Mouse (Mus musculus) gastrocnemius, postnatal 10 days (tissue): ENCODE results near the gene Pde10a. TPM values are rescaled to one million over a fixed set of nuclear protein-coding genes. Genes with fewer than 3 reads are reported as not detected.

ENCODE experiments used
- DNase-seq: peaks from one replicate; pipeline ENCODE4 v3.0.0; 2021; ENCODE audit warnings: mixed read lengths
- total RNA-seq, 2 experiments: library from RNA; stranded (reverse); gene quantifications; 2 replicates each; pipeline ENCODE4 v1.2.3; 2021

The Pde10a gene
- total RNA-seq, 2 experiments from 2014 or later: 5.7 to 7.4 TPM

- DNase-seq: no peak
These were observed 318.8 kb downstream of the Pde10a start for GRCm38 (mm10) chr17:8843941-8844340.

GRCm38 (mm10) chr17:8846506-8846905 lies 321.3 kb downstream of the Pde10a start:
- no peak for DNase-seq

GRCm38 (mm10) chr17:8847558-8847957 lies 322.4 kb downstream of the Pde10a start:
- peak; percentile 25 for DNase-seq

- DNase-seq: no peak
These were observed 326.7 kb downstream of the Pde10a start for GRCm38 (mm10) chr17:8851846-8852245.

- DNase-seq: peak; percentile 87
These were observed 331.5 kb downstream of the Pde10a start for GRCm38 (mm10) chr17:8856430-8857371.

- DNase-seq: peak; percentile 29
These were observed 333.7 kb downstream of the Pde10a start for GRCm38 (mm10) chr17:8858636-8859421.

- DNase-seq: no peak
These were observed 334.3 kb downstream of the Pde10a start for GRCm38 (mm10) chr17:8859489-8859888.

GRCm38 (mm10) chr17:8864638-8865497 lies 339.7 kb downstream of the Pde10a start:
- no peak for DNase-seq

GRCm38 (mm10) chr17:8867331-8868237 lies 342.4 kb downstream of the Pde10a start:
- no peak for DNase-seq

- no peak for DNase-seq
These were observed 344.1 kb downstream of the Pde10a start for GRCm38 (mm10) chr17:8869287-8869686.

- no peak for DNase-seq
These were observed 345.7 kb downstream of the Pde10a start for GRCm38 (mm10) chr17:8870848-8871247.

- no peak for DNase-seq
These were observed 346.2 kb downstream of the Pde10a start for GRCm38 (mm10) chr17:8871396-8871795.

- DNase-seq: no peak
These were observed 346.9 kb downstream of the Pde10a start for GRCm38 (mm10) chr17:8871997-8872593.

GRCm38 (mm10) chr17:8872611-8873010 lies 347.4 kb downstream of the Pde10a start:
- no peak for DNase-seq

- no peak for DNase-seq
These were observed 352.9 kb downstream of the Pde10a start for GRCm38 (mm10) chr17:8878056-8878455.

GRCm38 (mm10) chr17:8881711-8882110 lies 356.5 kb downstream of the Pde10a start:
- DNase-seq: no peak

- DNase-seq: no peak
These were observed 359.5 kb downstream of the Pde10a start for GRCm38 (mm10) chr17:8884691-8885090.

- no peak for DNase-seq
These were observed 360.7 kb downstream of the Pde10a start for GRCm38 (mm10) chr17:8885830-8886229.

GRCm38 (mm10) chr17:8888105-8888504 lies 362.9 kb downstream of the Pde10a start:
- DNase-seq: no peak

GRCm38 (mm10) chr17:8888639-8889038 lies 363.5 kb downstream of the Pde10a start:
- no peak for DNase-seq
